Mouse (Mus musculus): Measurements from ENCODE around the gene Gnl2. TPM values are rescaled to one million over a fixed set of nuclear protein-coding genes. Genes with fewer than 3 reads are reported as not detected.

The Gnl2 gene
- 10.3 and 11.1 TPM in 2 replicates for polyA plus RNA-seq (2012; rRNA removed)

- H3K27me3 ChIP-seq (ENCODE audit: control insufficient read depth, insufficient read depth, low read length), result no peaks in the 10 kb centered on the region
- DNase-seq (ENCODE audit: low read depth in 1 of 2, low spot score in 2 of 2), result no peak
- H3K4me1 ChIP-seq (ENCODE audit: control insufficient read depth, insufficient read depth, insufficient read length), result no peaks in the 10 kb centered on the region
- no peak for TF ChIP-seq CTCF (IDR thresholded peaks at IDR 0.05; ENCODE audit: extremely low read depth, insufficient read depth, insufficient read length, insufficient replicate concordance)
- TF ChIP-seq POLR2A (IDR thresholded peaks at IDR 0.05; ENCODE audit: low read depth, low read length), result no peak
- no peak within 1 kb of the TSS for H3K4me3 ChIP-seq (ENCODE audit: extremely low read depth, insufficient read depth, insufficient read length)
- 57% methylated on average over 10 of the region's 10 CpGs for WGBS
- no peak within 1 kb of the TSS for H3K27ac ChIP-seq (ENCODE audit: insufficient read depth, low read length)
- no peaks in the 10 kb centered on the region for H3K36me3 ChIP-seq (ENCODE audit: control insufficient read depth, insufficient read depth, low read length)
Observed at GRCm38 (mm10) chr4:125015806-125016635, at the start of gene Gnl2. Gene Gnl2, plus strand, starts transcription at chr4:125016585.

- H3K36me3 ChIP-seq (ENCODE audit: control insufficient read depth, insufficient read depth, low read length), result no peaks in the 10 kb centered on the region
- no peak for TF ChIP-seq POLR2A (IDR thresholded peaks at IDR 0.05; ENCODE audit: low read depth, low read length)
- TF ChIP-seq CTCF (IDR thresholded peaks at IDR 0.05; ENCODE audit: extremely low read depth, insufficient read depth, insufficient read length, insufficient replicate concordance), result no peak
- WGBS, result 15% methylated on average over 6 of the region's 6 CpGs
- H3K4me3 ChIP-seq (ENCODE audit: extremely low read depth, insufficient read depth, insufficient read length), result no peak overlapping the region
- no peaks in the 10 kb centered on the region for H3K4me1 ChIP-seq (ENCODE audit: control insufficient read depth, insufficient read depth, insufficient read length)
- H3K27me3 ChIP-seq (ENCODE audit: control insufficient read depth, insufficient read depth, low read length), result no peaks in the 10 kb centered on the region
- no peak overlapping the region for H3K27ac ChIP-seq (ENCODE audit: insufficient read depth, low read length)
- no peak for DNase-seq (ENCODE audit: low read depth in 1 of 2, low spot score in 2 of 2)
Observed at GRCm38 (mm10) chr4:124968711-124969110, 47.7 kb upstream of the Gnl2 start.

GRCm38 (mm10) chr4:124969219-124969848 is 47.1 kb upstream of the Gnl2 start:
- no peaks in the 10 kb centered on the region for H3K27me3 ChIP-seq (ENCODE audit: control insufficient read depth, insufficient read depth, low read length)
- no peaks in the 10 kb centered on the region for H3K36me3 ChIP-seq (ENCODE audit: control insufficient read depth, insufficient read depth, low read length)
- H3K4me1 ChIP-seq (ENCODE audit: control insufficient read depth, insufficient read depth, insufficient read length), result no peaks in the 10 kb centered on the region
- H3K4me3 ChIP-seq (ENCODE audit: extremely low read depth, insufficient read depth, insufficient read length), result no peak overlapping the region
- WGBS, result 22% methylated on average over 7 of the region's 7 CpGs
- no peak overlapping the region for H3K27ac ChIP-seq (ENCODE audit: insufficient read depth, low read length)
- TF ChIP-seq CTCF (IDR thresholded peaks at IDR 0.05; ENCODE audit: extremely low read depth, insufficient read depth, insufficient read length, insufficient replicate concordance) (no peak), POLR2A (IDR thresholded peaks at IDR 0.05; ENCODE audit: low read depth, low read length) (no peak)
- DNase-seq (ENCODE audit: low read depth in 1 of 2, low spot score in 2 of 2), result no peak

GRCm38 (mm10) chr4:124970194-124970593 is 46.2 kb upstream of the Gnl2 start:
- no peaks in the 10 kb centered on the region for H3K36me3 ChIP-seq (ENCODE audit: control insufficient read depth, insufficient read depth, low read length)
- H3K4me1 ChIP-seq (ENCODE audit: control insufficient read depth, insufficient read depth, insufficient read length), result no peaks in the 10 kb centered on the region
- H3K4me3 ChIP-seq (ENCODE audit: extremely low read depth, insufficient read depth, insufficient read length), result no peak overlapping the region
- no peaks in the 10 kb centered on the region for H3K27me3 ChIP-seq (ENCODE audit: control insufficient read depth, insufficient read depth, low read length)
- WGBS, result 88% methylated on average over 11 of the region's 11 CpGs
- H3K27ac ChIP-seq (ENCODE audit: insufficient read depth, low read length), result no peak overlapping the region
- no peak for TF ChIP-seq CTCF (IDR thresholded peaks at IDR 0.05; ENCODE audit: extremely low read depth, insufficient read depth, insufficient read length, insufficient replicate concordance)
- no peak for TF ChIP-seq POLR2A (IDR thresholded peaks at IDR 0.05; ENCODE audit: low read depth, low read length)
- DNase-seq (ENCODE audit: low read depth in 1 of 2, low spot score in 2 of 2), result no peak

- no peaks in the 10 kb centered on the region for H3K36me3 ChIP-seq (ENCODE audit: control insufficient read depth, insufficient read depth, low read length)
- no peak for TF ChIP-seq POLR2A (IDR thresholded peaks at IDR 0.05; ENCODE audit: low read depth, low read length)
- TF ChIP-seq CTCF (IDR thresholded peaks at IDR 0.05; ENCODE audit: extremely low read depth, insufficient read depth, insufficient read length, insufficient replicate concordance), result no peak
- DNase-seq (ENCODE audit: low read depth in 1 of 2, low spot score in 2 of 2), result no peak
- H3K4me1 ChIP-seq (ENCODE audit: control insufficient read depth, insufficient read depth, insufficient read length), result no peaks in the 10 kb centered on the region
- no peak overlapping the region for H3K27ac ChIP-seq (ENCODE audit: insufficient read depth, low read length)
- no peaks in the 10 kb centered on the region for H3K27me3 ChIP-seq (ENCODE audit: control insufficient read depth, insufficient read depth, low read length)
- no peak overlapping the region for H3K4me3 ChIP-seq (ENCODE audit: extremely low read depth, insufficient read depth, insufficient read length)
- 82% methylated on average over 5 of the region's 5 CpGs for WGBS
Observed at GRCm38 (mm10) chr4:124970677-124971076, 45.7 kb upstream of the Gnl2 start.

- whole genome bisulfite sequencing, result 81% methylated on average over 8 of the region's 8 CpGs
- no peaks in the 10 kb centered on the region for H3K27me3 ChIP-seq (ENCODE audit: control insufficient read depth, insufficient read depth, low read length)
- no peaks in the 10 kb centered on the region for H3K36me3 ChIP-seq (ENCODE audit: control insufficient read depth, insufficient read depth, low read length)
- DNase-seq (ENCODE audit: low read depth in 1 of 2, low spot score in 2 of 2), result no peak
- TF ChIP-seq CTCF (IDR thresholded peaks at IDR 0.05; ENCODE audit: extremely low read depth, insufficient read depth, insufficient read length, insufficient replicate concordance) (no peak), POLR2A (IDR thresholded peaks at IDR 0.05; ENCODE audit: low read depth, low read length) (no peak)
- no peaks in the 10 kb centered on the region for H3K4me1 ChIP-seq (ENCODE audit: control insufficient read depth, insufficient read depth, insufficient read length)
- H3K4me3 ChIP-seq (ENCODE audit: extremely low read depth, insufficient read depth, insufficient read length), result no peak overlapping the region
- H3K27ac ChIP-seq (ENCODE audit: insufficient read depth, low read length), result no peak overlapping the region
Observed at GRCm38 (mm10) chr4:124971094-124971493, 45.3 kb upstream of the Gnl2 start.

GRCm38 (mm10) chr4:124972316-124972715 is 44.1 kb upstream of the Gnl2 start:
- Histone ChIP-seq H3K36me3 (ENCODE audit: control insufficient read depth, insufficient read depth, low read length) (no peaks in the 10 kb centered on the region), H3K27me3 (ENCODE audit: control insufficient read depth, insufficient read depth, low read length) (no peaks in the 10 kb centered on the region), H3K27ac (ENCODE audit: insufficient read depth, low read length) (no peak overlapping the region), H3K4me3 (ENCODE audit: extremely low read depth, insufficient read depth, insufficient read length) (no peak overlapping the region), H3K4me1 (ENCODE audit: control insufficient read depth, insufficient read depth, insufficient read length) (no peaks in the 10 kb centered on the region)
- no peak for TF ChIP-seq POLR2A (IDR thresholded peaks at IDR 0.05; ENCODE audit: low read depth, low read length)
- no peak for TF ChIP-seq CTCF (IDR thresholded peaks at IDR 0.05; ENCODE audit: extremely low read depth, insufficient read depth, insufficient read length, insufficient replicate concordance)
- no peak for DNase-seq (ENCODE audit: low read depth in 1 of 2, low spot score in 2 of 2)
- WGBS, result 75% methylated on average over 9 of the region's 9 CpGs
